Mouse (Mus musculus) G1E (cell line): ENCODE data around the gene Ccdc170. TPM values are rescaled to one million over a fixed set of nuclear protein-coding genes. Genes with fewer than 3 reads are reported as not detected.

Source experiments
- ATAC-seq: 2 replicates; pipeline ENCODE4 v1.8.0; 2016; ENCODE audit warnings: mild to moderate bottlenecking; ENCODE audit not compliant: insufficient number of reproducible peaks, poor library complexity, low FRiP score, severe bottlenecking; ENCODE audit errors: extremely low read depth
- DNase-seq: peaks from one replicate; pipeline ENCODE4 v3.0.0; 2012; ENCODE audit warnings: low spot score
- H3K27me3 ChIP-seq: 2 replicates; pipeline ENCODE4 v1.6.1; 2012; ENCODE audit warnings: mild to moderate bottlenecking, low read length, inconsistent platforms; ENCODE audit not compliant: insufficient read depth
- H3K36me3 ChIP-seq: replicated peaks from 2 replicates; pipeline ENCODE3; 2012; ENCODE audit warnings: mild to moderate bottlenecking, inconsistent platforms
- H3K4me1 ChIP-seq: 2 replicates; pipeline ENCODE4 v1.6.1; 2012; ENCODE audit warnings: low read depth, low read length, inconsistent platforms, mixed read lengths; ENCODE audit not compliant: insufficient read depth
- H3K4me3 ChIP-seq: 2 replicates; pipeline ENCODE4 v1.5.1; 2012; ENCODE audit warnings: low read depth, mild to moderate bottlenecking, inconsistent platforms, low read length, moderate library complexity, mixed read lengths
- H3K9me3 ChIP-seq: replicated peaks from 2 replicates; pipeline ENCODE4 v1.6.1; 2012; ENCODE audit warnings: inconsistent platforms
- CTCF ChIP-seq: IDR thresholded peaks from 2 replicates; pipeline ENCODE4 v1.5.1; 2012; ENCODE audit warnings: low read depth, low read length, inconsistent platforms, mixed read lengths
- GATA1 ChIP-seq: IDR thresholded peaks from 2 replicates; pipeline ENCODE4 v1.6.1; 2012; ENCODE audit warnings: borderline replicate concordance, low read length, inconsistent platforms, mixed read lengths
- GATA2 ChIP-seq: IDR thresholded peaks from 2 replicates; pipeline ENCODE4 v1.6.1; 2012; ENCODE audit warnings: low read depth, low read length, inconsistent platforms, borderline replicate concordance
- POLR2AphosphoS5 ChIP-seq: IDR thresholded peaks from 2 replicates; pipeline ENCODE4 v1.6.1; 2012; ENCODE audit warnings: low read depth, low read length, inconsistent platforms; ENCODE audit not compliant: insufficient replicate concordance
- TAL1 ChIP-seq: conservative IDR thresholded peaks from 2 replicates; pipeline ENCODE4 v1.6.1; 2012; ENCODE audit warnings: low read depth, low read length, inconsistent platforms, mixed read lengths
- polyA plus RNA-seq: library from polyadenylated mRNA; stranded (reverse); fragments of >175 nt; gene quantifications from 2 replicates; pipeline ENCODE4 v1.2.3, GENCODE M21; 2012
- total RNA-seq, 2 experiments: library from RNA; stranded (forward) in 1 of 2; stranded (reverse) in 1 of 2; fragments of 200-1000 nt in 1 of 2; fragments of >200 nt in 1 of 2; fragmentation: Nextera tagmentation in 1 of 2; gene quantifications; 2 replicates each; pipeline ENCODE4 v1.2.3; 2014 to 2017

Ccdc170 gene
- total and polyA plus RNA-seq, 3 experiments = not detected

DNA sequence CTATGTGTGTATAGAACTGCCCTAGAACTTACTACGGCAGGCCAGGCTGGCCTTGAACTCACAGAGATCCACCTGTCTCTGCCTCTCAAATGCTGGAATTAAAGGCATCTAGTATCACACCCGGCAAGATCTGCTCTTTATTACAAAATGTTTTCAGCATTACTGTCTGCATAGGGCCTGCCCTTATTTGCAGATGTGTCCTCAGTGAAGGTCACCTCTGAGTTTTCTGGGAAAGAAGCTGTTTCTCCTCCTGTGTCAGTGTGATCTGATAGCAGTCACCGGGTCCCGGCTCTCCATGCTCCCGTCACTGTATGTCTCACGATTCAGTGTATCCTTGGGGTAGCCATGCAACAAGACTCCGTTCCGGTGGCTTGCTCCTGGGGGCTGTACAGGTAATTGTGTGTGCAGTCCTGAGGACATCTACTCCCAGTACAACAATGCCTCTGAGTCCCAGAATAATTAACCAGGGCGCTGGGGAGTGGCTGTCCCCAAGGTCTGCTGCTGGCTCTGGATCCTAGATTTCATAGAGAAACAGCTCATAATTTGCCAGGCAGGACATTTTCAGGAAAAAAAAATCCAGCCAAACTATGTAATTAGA is 48.4 kb downstream of the Ccdc170 start:
- Histone ChIP-seq H3K4me1 (no peaks in the 10 kb centered on the region), H3K9me3 (no peaks in the 10 kb centered on the region), H3K36me3 (no peaks in the 10 kb centered on the region), H3K27me3 (no peaks in the 10 kb centered on the region; the same call in 1 of the 2 replicates), H3K4me3 (no peak overlapping the region)
- DNase-seq = no peak
- no peak for ATAC-seq
- TF ChIP-seq TAL1 (no peak), CTCF (no peak), POLR2AphosphoS5 (no peak), GATA1 (no peak), GATA2 (no peak)

DNA sequence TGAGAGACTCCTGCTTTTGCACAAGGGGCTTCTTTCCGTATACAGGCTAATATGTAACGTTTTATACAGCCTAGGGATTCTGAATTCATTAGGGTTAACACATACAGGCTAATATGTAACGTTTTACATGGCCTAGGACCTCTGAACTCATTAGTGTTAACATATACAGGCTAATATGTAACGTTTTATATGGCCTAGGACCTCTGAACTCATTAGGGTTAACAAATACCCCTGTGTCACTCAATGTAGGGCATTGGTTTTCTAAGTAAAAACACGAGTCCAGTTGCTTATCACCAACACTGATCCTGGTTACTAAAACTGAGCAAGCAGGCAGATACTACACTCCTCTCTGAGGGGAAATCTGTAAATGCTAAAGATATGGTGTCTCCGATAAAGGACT is 49.6 kb downstream of the Ccdc170 start:
- no peaks in the 10 kb centered on the region for H3K9me3 ChIP-seq
- H3K27me3 ChIP-seq = no peaks in the 10 kb centered on the region; the same call in 1 of the 2 replicates
- TF ChIP-seq TAL1 = no peak
- TF ChIP-seq GATA1 = no peak
- TF ChIP-seq GATA2 = no peak
- no peak for TF ChIP-seq POLR2AphosphoS5
- no peak for TF ChIP-seq CTCF
- H3K36me3 ChIP-seq = no peaks in the 10 kb centered on the region
- no peak for DNase-seq
- no peaks in the 10 kb centered on the region for H3K4me1 ChIP-seq
- H3K4me3 ChIP-seq = no peak overlapping the region
- ATAC-seq = no peak

DNA sequence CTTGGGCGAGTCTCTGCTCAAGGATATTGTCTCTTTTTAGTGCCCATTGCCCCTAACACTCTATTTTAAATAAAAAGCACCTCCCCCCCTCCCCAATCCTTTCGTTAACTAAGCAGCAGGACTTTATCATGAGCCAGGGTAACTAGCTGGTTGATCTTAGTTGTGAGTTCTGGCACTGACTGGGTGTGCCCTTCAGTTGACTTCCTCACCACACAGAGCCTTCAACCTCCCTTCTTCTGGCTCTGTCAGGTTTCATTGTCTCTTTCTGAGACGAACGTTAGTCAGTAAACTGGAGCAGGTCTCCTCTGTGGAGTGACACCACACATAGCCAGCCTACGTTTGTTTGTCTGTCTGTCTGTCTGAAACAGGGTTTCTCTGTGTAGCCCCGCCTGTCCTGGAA is 50.4 kb downstream of the Ccdc170 start:
- DNase-seq (no peak), ATAC-seq (no peak)
- TF ChIP-seq GATA2 = no peak
- no peak for TF ChIP-seq CTCF
- TF ChIP-seq POLR2AphosphoS5 = no peak
- no peak for TF ChIP-seq TAL1
- no peak for TF ChIP-seq GATA1
- Histone ChIP-seq H3K4me1 (no peaks in the 10 kb centered on the region), H3K4me3 (no peak overlapping the region), H3K9me3 (no peaks in the 10 kb centered on the region), H3K36me3 (no peaks in the 10 kb centered on the region), H3K27me3 (no peaks in the 10 kb centered on the region; the same call in 1 of the 2 replicates)

DNA sequence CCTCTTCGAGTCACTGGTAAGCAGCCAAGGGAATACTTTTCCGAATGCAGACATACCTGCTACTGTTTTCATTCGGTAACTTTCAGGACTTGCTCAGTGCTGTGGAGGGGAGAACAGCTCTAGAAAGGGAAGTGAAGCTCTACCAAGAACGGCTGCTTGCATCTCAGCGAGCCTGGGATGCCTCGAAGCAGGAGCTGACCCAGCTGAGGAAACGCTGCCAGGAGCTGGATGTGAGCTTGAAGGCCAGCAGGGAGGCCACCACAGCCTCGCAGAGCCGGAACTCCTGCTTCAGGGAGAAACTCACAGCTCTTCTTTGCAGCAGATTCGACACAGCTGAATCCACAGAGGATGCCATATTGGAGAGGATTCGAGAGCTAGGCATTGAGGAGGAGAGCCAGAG is 51.6 kb downstream of the Ccdc170 start:
- H3K4me1 ChIP-seq = no peaks in the 10 kb centered on the region
- no peak overlapping the region for H3K4me3 ChIP-seq
- TF ChIP-seq CTCF = no peak
- no peak for TF ChIP-seq GATA2
- DNase-seq = no peak
- H3K27me3 ChIP-seq = no peaks in the 10 kb centered on the region; the same call in 1 of the 2 replicates
- H3K9me3 ChIP-seq = no peaks in the 10 kb centered on the region
- H3K36me3 ChIP-seq = no peaks in the 10 kb centered on the region
- no peak for ATAC-seq

DNA sequence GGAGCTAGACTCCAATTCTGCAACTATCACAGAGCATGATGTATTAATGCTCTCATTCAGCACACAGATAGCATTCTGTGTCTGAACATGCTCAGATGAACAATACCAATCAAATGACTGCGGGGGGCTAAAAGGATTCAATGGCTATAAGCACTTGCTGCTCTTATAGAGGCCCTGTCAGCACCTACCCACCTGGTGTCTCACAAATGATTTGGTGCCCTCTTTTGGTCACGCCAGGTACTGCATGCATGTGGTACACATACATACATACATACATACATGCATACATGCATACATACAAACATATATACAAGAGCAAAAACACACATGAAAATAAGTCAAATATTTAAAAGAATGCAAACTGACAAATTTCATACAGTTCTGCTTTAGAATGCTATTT is 63.2 kb downstream of the Ccdc170 start:
- H3K27me3 ChIP-seq = no peaks in the 10 kb centered on the region
- TF ChIP-seq TAL1 (no peak), GATA1 (no peak), GATA2 (no peak), CTCF (no peak), POLR2AphosphoS5 (no peak)
- ATAC-seq (no peak), DNase-seq (no peak)
- no peak overlapping the region for H3K4me3 ChIP-seq
- peaks cover 6% of the 10 kb centered on the region; the same call in 1 of the 2 replicates for H3K9me3 ChIP-seq
- no peaks in the 10 kb centered on the region for H3K36me3 ChIP-seq
- H3K4me1 ChIP-seq = no peaks in the 10 kb centered on the region

DNA sequence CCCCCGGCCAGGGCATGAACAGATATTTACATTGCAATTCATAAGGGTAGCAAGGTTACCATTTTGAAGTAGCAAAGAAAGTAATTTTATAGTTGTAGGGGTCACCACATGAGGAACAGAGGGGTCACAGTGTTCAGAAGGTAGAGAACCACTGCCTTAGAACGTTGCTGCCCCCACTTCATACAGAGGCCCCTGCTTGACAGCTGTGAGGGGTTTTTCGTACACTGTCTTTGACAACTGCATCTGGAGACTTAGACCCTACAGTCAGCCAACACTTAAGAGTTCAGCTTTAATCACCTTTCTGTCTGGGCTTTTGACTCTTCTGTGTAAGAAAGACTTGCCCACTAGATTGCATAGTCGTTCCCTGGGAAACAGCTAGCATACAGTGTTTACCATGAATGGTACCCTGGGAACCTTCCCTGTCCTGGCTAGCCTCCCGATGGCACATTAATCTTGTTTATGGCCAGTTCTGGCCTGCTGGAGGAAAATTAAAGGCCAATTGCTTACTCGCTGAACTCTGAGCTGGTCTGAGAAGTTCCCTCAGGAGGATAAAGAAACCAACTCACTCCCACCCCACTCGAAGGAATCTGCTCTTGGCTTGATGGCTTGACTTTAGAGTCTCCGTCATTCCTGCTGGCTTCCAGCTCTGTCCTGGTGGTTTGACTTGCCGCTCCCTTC is 71.3 kb downstream of the Ccdc170 start:
- Histone ChIP-seq H3K27me3 (peaks cover 6% of the 10 kb centered on the region; the same call in 1 of the 2 replicates), H3K36me3 (no peaks in the 10 kb centered on the region), H3K9me3 (no peaks in the 10 kb centered on the region), H3K4me1 (no peaks in the 10 kb centered on the region), H3K4me3 (no peak overlapping the region)
- no peak for DNase-seq
- ATAC-seq = no peak
- TF ChIP-seq TAL1 (no peak), POLR2AphosphoS5 (no peak), GATA2 (no peak), CTCF (no peak), GATA1 (no peak)
